In genomic region chrX:70945382-70945781, GRCm38 (mm10) we compare ENCODE assay signal across 20 mouse cellular contexts.
DNase-seq lines count a peak whose midpoint lies in the region; ATAC-seq and TF ChIP-seq lines count a peak whose summit lies in the region.
"Had no signal": no experiment of that assay in that cellular context is flagged by ENCODE, and none has a peak within 500 bp of the region (broad histone marks: within the 10 kb centered on the region; RNA-seq: fewer than 3 reads in every experiment).

No protein-coding gene starts in this region.

- WGBS in midbrain, embryonic 15.5 days, result 64% methylated on average over 2 of the region's 2 CpGs
- 58% methylated on average over 2 of the region's 2 CpGs for WGBS in midbrain, embryonic 13.5 days
- 48% methylated on average over 2 of the region's 2 CpGs for WGBS in neural tube, embryonic 15.5 days

- H3K9ac ChIP-seq in midbrain, embryonic 15.5 days, result no peak overlapping the region
- no peak overlapping the region for H3K9ac ChIP-seq in midbrain, embryonic 13.5 days (replicated peaks)
- H3K9ac ChIP-seq in neural tube, embryonic 15.5 days (replicated peaks), result no peak overlapping the region
- H3K9ac ChIP-seq: embryonic facial prominence, embryonic 13.5 days; forebrain, embryonic 13.5 days; forebrain, postnatal 0 days; heart, embryonic 13.5 days; hindbrain, embryonic 13.5 days had no signal

- no peak overlapping the region for H3K4me3 ChIP-seq in midbrain, embryonic 15.5 days
- H3K4me3 ChIP-seq in midbrain, embryonic 13.5 days (replicated peaks), result no peak overlapping the region
- no peak overlapping the region for H3K4me3 ChIP-seq in neural tube, embryonic 15.5 days (replicated peaks)
- H3K4me3 ChIP-seq: embryonic facial prominence, embryonic 13.5 days; forebrain, embryonic 13.5 days; heart, embryonic 13.5 days; hindbrain, embryonic 13.5 days had no signal

- no peaks in the 10 kb centered on the region for H3K9me3 ChIP-seq in midbrain, embryonic 15.5 days
- no peaks in the 10 kb centered on the region for H3K9me3 ChIP-seq in midbrain, embryonic 13.5 days
- no peaks in the 10 kb centered on the region for H3K9me3 ChIP-seq in neural tube, embryonic 15.5 days (replicated peaks)
- H3K9me3 ChIP-seq: embryonic facial prominence, embryonic 13.5 days; forebrain, embryonic 13.5 days; heart, embryonic 13.5 days; hindbrain, embryonic 13.5 days had no signal

- no peak overlapping the region for H3K27ac ChIP-seq in midbrain, embryonic 15.5 days
- no peak overlapping the region for H3K27ac ChIP-seq in midbrain, embryonic 13.5 days
- no peak overlapping the region for H3K27ac ChIP-seq in neural tube, embryonic 15.5 days (replicated peaks)
- H3K27ac ChIP-seq: embryonic facial prominence, embryonic 13.5 days; forebrain, embryonic 13.5 days; heart, embryonic 13.5 days had no signal

- no peak for TF ChIP-seq CTCF in brain, embryonic 14.5 days (IDR thresholded peaks at IDR 0.05; ENCODE audit: borderline replicate concordance, extremely low read depth, insufficient read depth, insufficient read length)

- no peaks in the 10 kb centered on the region for H3K36me3 ChIP-seq in midbrain, embryonic 15.5 days (replicated peaks)
- no peaks in the 10 kb centered on the region for H3K36me3 ChIP-seq in midbrain, embryonic 13.5 days
- H3K36me3 ChIP-seq in neural tube, embryonic 15.5 days, result no peaks in the 10 kb centered on the region
- H3K36me3 ChIP-seq: embryonic facial prominence, embryonic 13.5 days; heart, embryonic 13.5 days; hindbrain, embryonic 13.5 days had no signal

- no peak for TF ChIP-seq POLR2A in brain, embryonic 14.5 days (IDR thresholded peaks at IDR 0.05; ENCODE audit: borderline replicate concordance, extremely low read depth, insufficient read depth, insufficient read length, poor library complexity, severe bottlenecking)

- no peaks in the 10 kb centered on the region for H3K27me3 ChIP-seq in midbrain, embryonic 15.5 days (replicated peaks)
- no peaks in the 10 kb centered on the region for H3K27me3 ChIP-seq in midbrain, embryonic 13.5 days
- H3K27me3 ChIP-seq in neural tube, embryonic 15.5 days (replicated peaks), result no peaks in the 10 kb centered on the region
- H3K27me3 ChIP-seq: CH12.LX; forebrain, embryonic 13.5 days; heart, embryonic 13.5 days; hindbrain, embryonic 13.5 days had no signal

- H3K4me1 ChIP-seq in midbrain, embryonic 15.5 days, result no peaks in the 10 kb centered on the region
- peaks cover 9% of the 10 kb centered on the region; the same call in 1 of the 2 replicates for H3K4me1 ChIP-seq in midbrain, embryonic 13.5 days (replicated peaks)
- H3K4me1 ChIP-seq in neural tube, embryonic 15.5 days, result 0 out of 2 replicates have a peak, but pooled peaks cover 7% of the 10 kb centered on the region
- H3K4me1 ChIP-seq: embryonic facial prominence, embryonic 13.5 days; forebrain, embryonic 13.5 days; heart, embryonic 13.5 days had no signal

- no peak overlapping the region for H3K4me2 ChIP-seq in midbrain, embryonic 15.5 days
- H3K4me2 ChIP-seq in midbrain, embryonic 13.5 days (replicated peaks), result no peak overlapping the region
- H3K4me2 ChIP-seq in neural tube, embryonic 15.5 days, result no peak overlapping the region
- H3K4me2 ChIP-seq: embryonic facial prominence, embryonic 13.5 days; forebrain, embryonic 13.5 days; heart, embryonic 13.5 days had no signal

- peak; percentile 2 for DNase-seq in brain, embryonic 14.5 days (ENCODE audit: low read depth)
- DNase-seq: adrenal gland, postnatal 36 days; cerebellum, adult 11 months; cerebellum, adult 9-10 months; cerebellum, postnatal 25 days; gastrocnemius, postnatal 25 days; heart, adult 11 months; heart, postnatal 36 days had no signal

- ATAC-seq in midbrain, embryonic 15.5 days (replicated peaks), result 0 out of 2 replicates have a peak, but pooled peaks have one; percentile 14
- no peak for ATAC-seq in midbrain, embryonic 13.5 days
- peak; percentile 35; the same call in 1 of the 2 replicates for ATAC-seq in granulocyte monocyte progenitor cell, adult 5-6 weeks (replicated peaks; ENCODE audit: poor library complexity, severe bottlenecking)
- peak; percentile 24; the same call in 1 of the 2 replicates for ATAC-seq in neural tube, embryonic 15.5 days (ENCODE audit: low FRiP score)
- no peak for ATAC-seq in megakaryocyte, adult 5-6 weeks (ENCODE audit: poor library complexity, severe bottlenecking)
- ATAC-seq: activated CD4-positive, CD25-positive, alpha-beta regulatory T cell, adult 4 months had no signal

Comparison
In these comparisons a context has a peak if more than half of its experiments do, and no peak if none do; other contexts are left out.
1. ATAC-seq: peak in midbrain, embryonic 15.5 days (single experiment), granulocyte monocyte progenitor cell, adult 5-6 weeks (single experiment) and neural tube, embryonic 15.5 days (single experiment); none in midbrain, embryonic 13.5 days (single experiment) and megakaryocyte, adult 5-6 weeks (single experiment).